Mouse (Mus musculus): ENCODE results near the gene Zc3h10.
"Not testable (repeated sequence)": the region's sequence is repeated elsewhere in the genome, so short reads cannot be mapped to it uniquely, and the experiment has no call there.

Gene Zc3h10

GRCm38 (mm10) chr10:128497134-128497737 lies 50.3 kb downstream of the Zc3h10 start:
- DNase-seq (ENCODE audit: low read depth, low spot score), result no peak

- no peak for DNase-seq (ENCODE audit: low read depth, low spot score)
Observed at GRCm38 (mm10) chr10:128496509-128497077, 51.0 kb downstream of the Zc3h10 start.

- DNase-seq (ENCODE audit: low read depth, low spot score), result no peak
Observed at GRCm38 (mm10) chr10:128495903-128496302, 51.7 kb downstream of the Zc3h10 start.

- DNase-seq (ENCODE audit: low read depth, low spot score), result no peak
Observed at GRCm38 (mm10) chr10:128495270-128495669, 52.3 kb downstream of the Zc3h10 start.

GRCm38 (mm10) chr10:128494667-128495245 lies 52.8 kb downstream of the Zc3h10 start:
- DNase-seq (ENCODE audit: low read depth, low spot score), result no peak

- DNase-seq (ENCODE audit: low read depth, low spot score), result peak; percentile 99
Observed at GRCm38 (mm10) chr10:128493695-128494666, 53.6 kb downstream of the Zc3h10 start, which contains the start of gene Myl6. Gene Myl6 (minus strand): TSS chr10:128494145.

- DNase-seq (ENCODE audit: low read depth, low spot score), result no peak
Observed at GRCm38 (mm10) chr10:128493319-128493694, 54.3 kb downstream of the Zc3h10 start.

GRCm38 (mm10) chr10:128492633-128493311 lies 54.8 kb downstream of the Zc3h10 start:
- DNase-seq (ENCODE audit: low read depth, low spot score), result peak; percentile 85

GRCm38 (mm10) chr10:128492051-128492450 lies 55.5 kb downstream of the Zc3h10 start:
- not testable (repeated sequence) for DNase-seq (ENCODE audit: low read depth, low spot score)

Data from ES-CJ7 (cell line).